Mouse (Mus musculus): ENCODE data around the gene Spsb4. TPM values are rescaled to one million over a fixed set of nuclear protein-coding genes. Genes with fewer than 3 reads are reported as not detected.
A peak's percentile ranks its signal among the peaks of the same experiment; 100 is the strongest.

Gene Spsb4
- total and polyA plus RNA-seq, 2 experiments from 2014 or later: 31.8 to 36.4 TPM

- Histone ChIP-seq H3K9me3 (replicated peaks; ENCODE audit: control insufficient read depth, low read length) (no peaks in the 10 kb centered on the region), H3K4me3 (ENCODE audit: low read depth, low read length) (no peak overlapping the region), H3K9ac (replicated peaks; ENCODE audit: low read depth, low read length) (no peak overlapping the region), H3K4me2 (ENCODE audit: low read depth, low read length) (no peak overlapping the region), H3K4me1 (ENCODE audit: control insufficient read depth, insufficient read depth) (peaks cover 33% of the 10 kb centered on the region), H3K27me3 (ENCODE audit: control insufficient read depth, insufficient read depth, low read length) (no peaks in the 10 kb centered on the region), H3K27ac (ENCODE audit: low read depth) (peak overlapping the region; percentile 49), H3K36me3 (replicated peaks; ENCODE audit: control insufficient read depth, insufficient read depth, low read length) (no peaks in the 10 kb centered on the region)
- WGBS: 31% methylated on average over 17 of the region's 17 CpGs
- peak; percentile 34 for ATAC-seq (ENCODE audit: insufficient read depth, low read depth)
- DNase-seq (ENCODE audit: low spot score): no peak
- no peak for TF ChIP-seq EP300 (IDR thresholded peaks at IDR 0.05; ENCODE audit: low read depth)
- TF ChIP-seq CTCF (IDR thresholded peaks at IDR 0.05; ENCODE audit: low read depth): no peak
These were observed 56.5 kb downstream of the Spsb4 start for GRCm38 (mm10) chr9:96961986-96962701.

GRCm38 (mm10) chr9:96961006-96961405, 57.6 kb downstream of the Spsb4 start:
- ATAC-seq (ENCODE audit: insufficient read depth, low read depth) (0 out of 2 replicates have a peak, but pooled peaks have one; percentile 18), DNase-seq (ENCODE audit: low spot score) (peak; percentile 62)
- 52% methylated on average over 7 of the region's 7 CpGs for WGBS
- no peaks in the 10 kb centered on the region for H3K27me3 ChIP-seq (ENCODE audit: control insufficient read depth, insufficient read depth, low read length)
- H3K4me1 ChIP-seq (ENCODE audit: control insufficient read depth, insufficient read depth): peaks cover 43% of the 10 kb centered on the region
- H3K36me3 ChIP-seq (replicated peaks; ENCODE audit: control insufficient read depth, insufficient read depth, low read length): no peaks in the 10 kb centered on the region
- H3K9me3 ChIP-seq (replicated peaks; ENCODE audit: control insufficient read depth, low read length): no peaks in the 10 kb centered on the region
- H3K4me3 ChIP-seq (ENCODE audit: low read depth, low read length): no peak overlapping the region
- no peak overlapping the region for H3K27ac ChIP-seq (ENCODE audit: low read depth)
- H3K4me2 ChIP-seq (ENCODE audit: low read depth, low read length): no peak overlapping the region
- H3K9ac ChIP-seq (replicated peaks; ENCODE audit: low read depth, low read length): no peak overlapping the region
- no peak for TF ChIP-seq EP300 (IDR thresholded peaks at IDR 0.05; ENCODE audit: low read depth)
- peak; percentile 79 for TF ChIP-seq CTCF (IDR thresholded peaks at IDR 0.05; ENCODE audit: low read depth)

GRCm38 (mm10) chr9:96960241-96960640, 58.4 kb downstream of the Spsb4 start:
- no peaks in the 10 kb centered on the region for H3K27me3 ChIP-seq (ENCODE audit: control insufficient read depth, insufficient read depth, low read length)
- H3K4me3 ChIP-seq (ENCODE audit: low read depth, low read length): no peak overlapping the region
- H3K9ac ChIP-seq (replicated peaks; ENCODE audit: low read depth, low read length): no peak overlapping the region
- ATAC-seq (ENCODE audit: insufficient read depth, low read depth) (no peak), DNase-seq (ENCODE audit: low spot score) (no peak)
- 75% methylated on average over 4 of the region's 4 CpGs for WGBS
- H3K27ac ChIP-seq (ENCODE audit: low read depth): no peak overlapping the region
- H3K4me1 ChIP-seq (ENCODE audit: control insufficient read depth, insufficient read depth): peaks cover 49% of the 10 kb centered on the region
- no peaks in the 10 kb centered on the region for H3K36me3 ChIP-seq (replicated peaks; ENCODE audit: control insufficient read depth, insufficient read depth, low read length)
- H3K4me2 ChIP-seq (ENCODE audit: low read depth, low read length): no peak overlapping the region
- TF ChIP-seq CTCF (IDR thresholded peaks at IDR 0.05; ENCODE audit: low read depth): peak; percentile 67
- TF ChIP-seq EP300 (IDR thresholded peaks at IDR 0.05; ENCODE audit: low read depth): no peak
- no peaks in the 10 kb centered on the region for H3K9me3 ChIP-seq (replicated peaks; ENCODE audit: control insufficient read depth, low read length)

GRCm38 (mm10) chr9:96959469-96959868, 59.2 kb downstream of the Spsb4 start:
- TF ChIP-seq CTCF (IDR thresholded peaks at IDR 0.05; ENCODE audit: low read depth) (no peak), EP300 (IDR thresholded peaks at IDR 0.05; ENCODE audit: low read depth) (no peak)
- no peak overlapping the region for H3K4me3 ChIP-seq (ENCODE audit: low read depth, low read length)
- H3K9ac ChIP-seq (replicated peaks; ENCODE audit: low read depth, low read length): no peak overlapping the region
- WGBS: 84% methylated on average over 7 of the region's 7 CpGs
- no peaks in the 10 kb centered on the region for H3K9me3 ChIP-seq (replicated peaks; ENCODE audit: control insufficient read depth, low read length)
- no peaks in the 10 kb centered on the region for H3K27me3 ChIP-seq (ENCODE audit: control insufficient read depth, insufficient read depth, low read length)
- no peak overlapping the region for H3K27ac ChIP-seq (ENCODE audit: low read depth)
- H3K4me2 ChIP-seq (ENCODE audit: low read depth, low read length): no peak overlapping the region
- H3K4me1 ChIP-seq (ENCODE audit: control insufficient read depth, insufficient read depth): peaks cover 57% of the 10 kb centered on the region
- ATAC-seq (ENCODE audit: insufficient read depth, low read depth) (no peak), DNase-seq (ENCODE audit: low spot score) (no peak)
- no peaks in the 10 kb centered on the region for H3K36me3 ChIP-seq (replicated peaks; ENCODE audit: control insufficient read depth, insufficient read depth, low read length)

- Histone ChIP-seq H3K9ac (replicated peaks; ENCODE audit: low read depth, low read length) (peak overlapping the region; percentile 37), H3K4me3 (ENCODE audit: low read depth, low read length) (no peak overlapping the region), H3K27me3 (ENCODE audit: control insufficient read depth, insufficient read depth, low read length) (no peaks in the 10 kb centered on the region), H3K36me3 (replicated peaks; ENCODE audit: control insufficient read depth, insufficient read depth, low read length) (no peaks in the 10 kb centered on the region), H3K27ac (ENCODE audit: low read depth) (peak overlapping the region; percentile 95), H3K4me2 (ENCODE audit: low read depth, low read length) (no peak overlapping the region), H3K4me1 (ENCODE audit: control insufficient read depth, insufficient read depth) (peaks cover 65% of the 10 kb centered on the region), H3K9me3 (replicated peaks; ENCODE audit: control insufficient read depth, low read length) (no peaks in the 10 kb centered on the region)
- WGBS: 44% methylated on average over 6 of the region's 6 CpGs
- DNase-seq (ENCODE audit: low spot score): no peak
- no peak for TF ChIP-seq EP300 (IDR thresholded peaks at IDR 0.05; ENCODE audit: low read depth)
- no peak for TF ChIP-seq CTCF (IDR thresholded peaks at IDR 0.05; ENCODE audit: low read depth)
- no peak for ATAC-seq (ENCODE audit: insufficient read depth, low read depth)
These were observed 60.5 kb downstream of the Spsb4 start for GRCm38 (mm10) chr9:96958009-96958615.

All from heart, postnatal 0 days (tissue).